Mouse (Mus musculus) midbrain, embryonic 14.5 days (tissue): ENCODE measurements around the gene Herc1. TPM values are rescaled to one million over a fixed set of nuclear protein-coding genes. Genes with fewer than 3 reads are reported as not detected.
A peak's percentile ranks its signal among the peaks of the same experiment; 100 is the strongest.

ENCODE experiments used
- ATAC-seq: fragments of 200-750 bp; cut with Nextera tagmentation; 2 replicates; pipeline ENCODE4 v1.8.0; 2017; ENCODE audit warnings: moderate number of reproducible peaks, moderate library complexity; ENCODE audit not compliant: low FRiP score, low TSS enrichment
- DNase-seq: peaks from one replicate; pipeline ENCODE4 v3.0.0-alpha.2; 2015
- H3K27ac ChIP-seq: fragments of 300-500 bp; sonication (generic); replicated peaks from 2 replicates; pipeline ENCODE4 v1.5.1; 2014; ENCODE audit warnings: mild to moderate bottlenecking, low read depth, low read length, moderate library complexity
- H3K27me3 ChIP-seq: fragments of 300-500 bp; sonication (generic); 2 replicates; pipeline ENCODE4 v1.6.1; 2014; ENCODE audit warnings: low read length, control low read depth, mixed read lengths; ENCODE audit not compliant: control insufficient read depth, insufficient read depth
- H3K36me3 ChIP-seq: fragments of 300-500 bp; sonication (generic); 2 replicates; pipeline ENCODE4 v1.6.1; 2014; ENCODE audit warnings: low read length, control low read depth; ENCODE audit not compliant: control insufficient read depth, insufficient read depth
- H3K4me1 ChIP-seq: fragments of 300-500 bp; sonication (generic); 2 replicates; pipeline ENCODE4 v1.6.1; 2014; ENCODE audit warnings: mild to moderate bottlenecking, antibody characterized with exemption, low read length, control low read depth; ENCODE audit not compliant: control insufficient read depth, insufficient read depth
- H3K4me2 ChIP-seq: fragments of 300-500 bp; sonication (generic); 2 replicates; pipeline ENCODE4 v1.6.1; 2014; ENCODE audit warnings: mild to moderate bottlenecking, low read length, moderate library complexity
- H3K4me3 ChIP-seq: fragments of 300-500 bp; sonication (generic); replicated peaks from 2 replicates; pipeline ENCODE4 v1.5.1; 2014; ENCODE audit warnings: low read depth, low read length
- H3K9ac ChIP-seq: fragments of 300-500 bp; sonication (generic); replicated peaks from 2 replicates; pipeline ENCODE4 v1.6.1; 2014; ENCODE audit warnings: mild to moderate bottlenecking, low read length, moderate library complexity
- H3K9me3 ChIP-seq: fragments of 300-500 bp; sonication (generic); 2 replicates; pipeline ENCODE4 v1.6.1; 2016; ENCODE audit warnings: low read length, control low read depth, mixed read lengths; ENCODE audit not compliant: control insufficient read depth
- WGBS: fragments of 180-500 bp; shearing (Covaris S2); extraction: QIAGEN DNeasy Blood & Tissue Kit; methylation state at CpG from one replicate; pipeline ENCODE4 v1.1.7; 2014; 5-methylcytosine and 5-hydroxymethylcytosine counted together
- polyA plus RNA-seq: library from polyadenylated mRNA; unstranded; fragments of >200 nt; fragmentation: Nextera tagmentation; extraction: Ambion mirVana; gene quantifications from 2 replicates; pipeline ENCODE4 v1.2.1, GENCODE M21; 2014

The Herc1 gene
- polyA plus RNA-seq, 1 experiment from 2014 or later, result 64.1 TPM

GRCm38 (mm10) chr9:66503879-66504411 lies 153.7 kb downstream of the Herc1 start:
- Histone ChIP-seq H3K9me3 (no peaks in the 10 kb centered on the region), H3K9ac (no peak overlapping the region), H3K4me3 (no peak overlapping the region), H3K27ac (no peak overlapping the region), H3K4me1 (no peaks in the 10 kb centered on the region), H3K27me3 (no peaks in the 10 kb centered on the region), H3K36me3 (peaks cover 80% of the 10 kb centered on the region), H3K4me2 (no peak overlapping the region)
- no peak for DNase-seq
- ATAC-seq, result no peak
- 87% methylated on average over 4 of the region's 4 CpGs for WGBS

DNA sequence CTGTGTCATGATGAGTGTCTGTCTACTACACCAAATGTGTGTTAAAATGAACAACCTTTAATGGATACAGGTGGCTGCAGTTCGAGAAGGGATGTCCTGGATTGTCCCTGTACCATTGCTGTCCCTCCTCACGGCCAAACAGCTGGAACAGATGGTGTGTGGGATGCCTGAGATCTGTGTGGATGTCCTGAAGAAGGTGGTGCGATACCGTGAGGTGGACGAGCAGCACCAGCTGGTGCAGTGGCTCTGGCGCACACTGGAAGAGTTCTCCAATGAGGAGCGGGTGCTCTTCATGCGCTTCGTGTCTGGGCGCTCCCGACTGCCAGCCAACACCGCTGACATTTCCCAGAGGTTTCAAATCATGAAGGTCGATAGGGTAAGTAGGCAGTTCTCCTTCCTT lies 154.3 kb downstream of the Herc1 start:
- Histone ChIP-seq H3K36me3 (peaks cover 86% of the 10 kb centered on the region), H3K27ac (no peak overlapping the region), H3K4me1 (no peaks in the 10 kb centered on the region), H3K9ac (no peak overlapping the region), H3K27me3 (no peaks in the 10 kb centered on the region), H3K9me3 (no peaks in the 10 kb centered on the region), H3K4me3 (no peak overlapping the region), H3K4me2 (no peak overlapping the region)
- ATAC-seq, result no peak
- no peak for DNase-seq
- 87% methylated on average over 13 of the region's 13 CpGs for WGBS

DNA sequence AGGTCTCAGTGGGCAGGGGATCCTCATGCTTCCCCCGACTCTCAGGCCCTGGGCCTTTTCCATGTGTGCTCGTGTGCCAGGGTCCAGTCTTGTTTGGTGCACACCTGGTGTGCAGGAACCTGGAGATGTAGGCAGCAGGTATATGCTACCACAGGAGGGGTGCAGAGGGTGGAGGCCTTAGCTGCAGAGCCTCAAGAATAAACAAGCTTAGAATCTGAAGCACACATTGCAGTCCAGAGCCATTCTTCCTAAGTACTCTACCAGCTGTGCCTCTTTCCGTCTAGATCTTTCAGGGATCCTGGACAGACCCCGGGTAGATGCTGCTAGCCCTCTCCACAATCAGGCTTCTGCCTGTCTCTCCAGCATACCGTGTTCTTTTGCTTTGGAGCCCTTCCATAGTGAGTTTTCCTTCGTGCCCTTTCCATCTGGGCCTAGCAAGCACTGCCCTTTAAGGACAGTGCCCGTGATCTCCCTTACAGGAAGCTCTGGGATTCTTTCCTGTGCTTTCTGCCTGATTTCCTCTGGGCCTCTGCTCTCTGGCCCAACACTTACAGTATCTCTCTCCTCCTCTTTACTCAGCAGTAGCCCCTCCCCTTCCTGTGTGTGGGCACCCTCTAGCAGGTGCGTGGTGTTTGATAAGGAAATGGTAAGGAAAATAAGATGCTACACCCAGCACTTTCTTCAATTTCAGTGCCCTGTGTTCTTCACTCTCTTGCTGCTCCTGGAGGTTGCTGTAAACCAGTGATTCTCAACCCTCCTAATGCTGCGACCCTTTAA lies 155.1 kb downstream of the Herc1 start:
- Histone ChIP-seq H3K27ac (peak overlapping the region; percentile 49; the same call in 1 of the 2 replicates), H3K27me3 (no peaks in the 10 kb centered on the region), H3K36me3 (peaks cover 91% of the 10 kb centered on the region), H3K9ac (0 out of 2 replicates have a peak overlapping the region, but pooled peaks have one; percentile 9), H3K9me3 (no peaks in the 10 kb centered on the region), H3K4me1 (peaks cover 4% of the 10 kb centered on the region; the same call in 1 of the 2 replicates), H3K4me3 (no peak overlapping the region), H3K4me2 (no peak overlapping the region)
- no peak for DNase-seq
- ATAC-seq, result no peak
- 54% methylated on average over 9 of the region's 9 CpGs for WGBS

GRCm38 (mm10) chr9:66506011-66506410 lies 155.8 kb downstream of the Herc1 start:
- H3K4me1 ChIP-seq, result peaks cover 10% of the 10 kb centered on the region
- no peak overlapping the region for H3K4me3 ChIP-seq
- no peaks in the 10 kb centered on the region for H3K9me3 ChIP-seq
- H3K36me3 ChIP-seq, result peaks cover 84% of the 10 kb centered on the region
- WGBS, result 4% methylated on average over 4 of the region's 4 CpGs
- H3K27me3 ChIP-seq, result no peaks in the 10 kb centered on the region
- DNase-seq (peak; percentile 32), ATAC-seq (no peak)
- H3K4me2 ChIP-seq, result no peak overlapping the region
- no peak overlapping the region for H3K9ac ChIP-seq
- H3K27ac ChIP-seq, result 0 out of 2 replicates have a peak overlapping the region, but pooled peaks have one; percentile 45

DNA sequence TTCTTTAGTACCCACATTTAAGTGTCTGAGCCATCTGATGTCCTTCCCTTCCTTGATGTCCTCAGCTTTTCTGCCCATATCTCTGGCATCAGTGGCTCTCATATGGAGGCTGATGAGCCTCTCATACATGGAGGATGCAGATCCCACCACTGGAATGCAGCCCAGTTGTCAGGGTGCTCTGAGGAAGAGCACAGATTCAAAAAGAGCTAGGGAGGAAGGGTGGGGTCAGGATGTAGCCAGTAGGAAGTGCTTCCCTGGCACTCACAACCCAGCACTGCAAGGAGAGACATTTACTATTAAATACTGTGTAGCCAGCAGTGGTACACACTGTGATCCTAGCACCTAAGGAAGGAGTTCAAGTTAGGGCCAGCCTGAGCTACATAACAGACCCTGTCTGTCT lies 156.2 kb downstream of the Herc1 start:
- Histone ChIP-seq H3K4me3 (no peak overlapping the region), H3K9ac (no peak overlapping the region), H3K36me3 (peaks cover 80% of the 10 kb centered on the region), H3K9me3 (no peaks in the 10 kb centered on the region), H3K27me3 (no peaks in the 10 kb centered on the region), H3K4me1 (peaks cover 12% of the 10 kb centered on the region), H3K4me2 (no peak overlapping the region), H3K27ac (0 out of 2 replicates have a peak overlapping the region, but pooled peaks have one; percentile 45)
- ATAC-seq (no peak), DNase-seq (no peak)

DNA sequence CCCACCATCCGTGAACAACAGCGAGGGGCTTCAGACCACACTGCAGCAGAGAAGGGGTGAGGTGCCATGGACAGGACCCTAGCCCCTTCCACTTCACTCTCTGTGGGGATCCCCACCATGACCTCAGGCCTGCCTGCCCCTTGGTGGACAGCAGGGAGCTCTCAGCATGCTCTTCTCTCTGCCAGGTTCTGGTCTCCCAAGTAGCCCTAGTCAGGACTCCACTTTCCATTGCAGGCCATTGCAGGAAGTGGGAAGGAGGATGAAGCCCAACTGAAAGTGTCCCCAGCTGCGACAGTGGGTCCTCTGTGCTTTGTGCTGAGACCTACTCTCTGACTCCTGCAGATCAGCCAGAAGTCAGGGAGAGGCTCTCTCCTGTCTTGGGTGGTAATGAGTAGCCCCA lies 157.4 kb downstream of the Herc1 start:
- no peak overlapping the region for H3K9ac ChIP-seq
- H3K4me2 ChIP-seq, result no peak overlapping the region
- DNase-seq, result no peak
- 90% methylated on average over 3 of the region's 3 CpGs for WGBS
- H3K4me1 ChIP-seq, result peaks cover 12% of the 10 kb centered on the region
- ATAC-seq, result no peak
- H3K9me3 ChIP-seq, result no peaks in the 10 kb centered on the region
- peaks cover 67% of the 10 kb centered on the region for H3K36me3 ChIP-seq
- H3K27me3 ChIP-seq, result no peaks in the 10 kb centered on the region
- no peak overlapping the region for H3K4me3 ChIP-seq
- no peak overlapping the region for H3K27ac ChIP-seq

GRCm38 (mm10) chr9:66508890-66509399 lies 158.7 kb downstream of the Herc1 start:
- Histone ChIP-seq H3K4me1 (peaks cover 12% of the 10 kb centered on the region), H3K4me2 (no peak overlapping the region), H3K27ac (no peak overlapping the region), H3K27me3 (no peaks in the 10 kb centered on the region), H3K36me3 (peaks cover 65% of the 10 kb centered on the region), H3K9me3 (no peaks in the 10 kb centered on the region), H3K4me3 (no peak overlapping the region), H3K9ac (no peak overlapping the region)
- WGBS, result 67% methylated on average over 4 of the region's 4 CpGs
- ATAC-seq (no peak), DNase-seq (no peak)

DNA sequence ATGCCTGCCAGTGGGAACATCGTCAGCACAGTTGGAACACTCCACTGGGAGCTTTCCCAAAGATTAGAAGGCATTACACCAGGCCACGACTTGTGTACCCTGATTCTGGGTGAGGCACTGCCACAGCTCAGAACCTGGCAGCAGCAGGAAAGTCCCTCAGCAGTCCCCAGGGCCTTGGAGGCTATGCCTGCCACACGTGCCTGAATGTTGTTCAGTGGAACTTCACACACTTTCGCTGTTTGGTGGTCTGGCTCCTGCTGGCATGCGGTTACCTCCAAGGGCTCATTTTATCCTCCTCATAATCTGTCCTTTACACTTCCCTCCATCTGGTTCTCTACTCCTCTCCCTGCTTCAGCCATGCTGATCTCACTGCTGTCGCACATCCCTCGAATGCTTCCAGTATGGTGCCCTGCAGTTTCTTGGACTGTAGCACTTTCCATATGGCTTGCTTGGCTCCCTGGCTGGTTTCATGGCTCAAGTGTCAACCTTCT lies 160.1 kb downstream of the Herc1 start:
- peak overlapping the region; percentile 98 for H3K27ac ChIP-seq
- peaks cover 64% of the 10 kb centered on the region for H3K36me3 ChIP-seq
- H3K27me3 ChIP-seq, result no peaks in the 10 kb centered on the region
- DNase-seq (peak; percentile 18), ATAC-seq (no peak)
- H3K9me3 ChIP-seq, result no peaks in the 10 kb centered on the region
- peak overlapping the region; percentile 100; the same call in 1 of the 2 replicates for H3K4me2 ChIP-seq
- H3K4me3 ChIP-seq, result no peak overlapping the region
- H3K4me1 ChIP-seq, result peaks cover 12% of the 10 kb centered on the region
- WGBS, result 62% methylated on average over 7 of the region's 7 CpGs
- no peak overlapping the region for H3K9ac ChIP-seq
